Mouse (Mus musculus) midbrain, embryonic 13.5 days (tissue): ENCODE measurements around the gene Igf1r. TPM values are rescaled to one million over a fixed set of nuclear protein-coding genes. Genes with fewer than 3 reads are reported as not detected.
"Not testable (repeated sequence)": the region's sequence is repeated elsewhere in the genome, so short reads cannot be mapped to it uniquely, and the experiment has no call there.

ENCODE experiments used
- ATAC-seq: fragments of 200-750 bp; cut with Nextera tagmentation; 2 replicates; pipeline ENCODE4 v1.8.0; 2017; ENCODE audit warnings: mild to moderate bottlenecking, moderate TSS enrichment, moderate library complexity
- H3K27ac ChIP-seq: fragments of 300-500 bp; sonication (generic); 2 replicates; pipeline ENCODE4 v1.5.1; 2015; ENCODE audit warnings: inconsistent platforms, mild to moderate bottlenecking, moderate library complexity
- H3K27me3 ChIP-seq: fragments of 300-500 bp; sonication (generic); 2 replicates; pipeline ENCODE4 v1.6.1; 2015; ENCODE audit warnings: mild to moderate bottlenecking, inconsistent platforms
- H3K36me3 ChIP-seq: fragments of 300-500 bp; sonication (generic); 2 replicates; pipeline ENCODE4 v1.6.1; 2015; ENCODE audit warnings: mild to moderate bottlenecking, inconsistent platforms
- H3K4me1 ChIP-seq: fragments of 300-500 bp; sonication (generic); replicated peaks from 2 replicates; pipeline ENCODE4 v1.6.1; 2015; ENCODE audit warnings: inconsistent platforms
- H3K4me2 ChIP-seq: fragments of 300-500 bp; sonication (generic); replicated peaks from 2 replicates; pipeline ENCODE4 v1.6.1; 2015; ENCODE audit warnings: moderate library complexity, mild to moderate bottlenecking, inconsistent platforms
- H3K4me3 ChIP-seq: fragments of 300-500 bp; sonication (generic); replicated peaks from 2 replicates; pipeline ENCODE4 v1.5.1; 2015; ENCODE audit warnings: mild to moderate bottlenecking, inconsistent platforms
- H3K9ac ChIP-seq: fragments of 300-500 bp; sonication (generic); replicated peaks from 2 replicates; pipeline ENCODE4 v1.6.1; 2015; ENCODE audit warnings: mild to moderate bottlenecking, inconsistent platforms
- H3K9me3 ChIP-seq: fragments of 300-500 bp; sonication (generic); 2 replicates; pipeline ENCODE4 v1.6.1; 2016; ENCODE audit warnings: mild to moderate bottlenecking, inconsistent platforms
- WGBS: fragments of 180-500 bp; shearing (Covaris S2); methylation state at CpG from one replicate; pipeline ENCODE4 v1.1.7; 2015; 5-methylcytosine and 5-hydroxymethylcytosine counted together
- polyA plus RNA-seq: library from polyadenylated mRNA; unstranded; fragments of >200 nt; fragmentation: Nextera tagmentation; extraction: Ambion mirVana; gene quantifications from 2 replicates; pipeline ENCODE4 v1.2.1, GENCODE M21; 2015

Igf1r gene
- polyA plus RNA-seq, 1 experiment from 2014 or later, result 31.4 TPM

DNA sequence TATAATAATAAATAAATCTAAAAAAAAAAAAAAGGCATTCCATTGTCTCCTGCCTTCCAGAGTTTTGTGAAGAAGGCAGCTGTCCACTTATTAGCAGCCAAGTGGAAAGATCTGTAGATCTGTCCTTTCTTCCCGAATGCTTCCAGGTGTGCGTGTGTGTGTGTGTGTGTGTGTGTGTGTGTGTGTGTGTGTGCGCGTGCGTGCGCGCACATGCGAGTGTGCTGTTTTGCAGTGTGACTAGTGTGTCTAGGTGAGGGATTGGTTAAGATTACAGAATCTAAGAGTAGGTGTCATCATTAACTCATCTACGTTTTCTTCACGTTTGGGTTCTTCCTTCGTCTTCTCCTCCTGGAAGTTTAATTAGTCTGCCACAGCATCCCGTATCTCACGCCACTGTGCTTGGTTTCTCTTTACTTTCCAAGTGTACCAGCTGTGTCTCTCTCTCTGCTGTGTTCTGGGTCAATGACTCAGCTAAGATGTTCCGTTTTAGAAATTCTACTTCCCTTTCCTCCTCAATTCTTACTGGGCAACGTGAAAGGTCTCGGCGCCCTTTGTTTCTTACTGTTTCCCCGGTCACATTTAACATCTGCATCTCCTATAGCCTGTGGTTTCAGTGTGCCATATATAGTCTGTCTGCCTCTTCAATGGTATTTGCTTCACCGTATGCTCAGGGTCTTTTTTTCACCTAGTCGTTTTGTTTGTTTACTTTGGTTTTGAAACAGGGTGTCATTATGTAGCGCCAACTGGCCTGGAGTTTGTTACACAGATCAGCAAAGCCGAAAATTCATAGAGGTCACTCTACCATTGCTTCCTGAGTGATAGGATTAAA, 329.9 kb downstream of the Igf1r start:
- ATAC-seq, result no peak
- H3K27me3 ChIP-seq, result 0 out of 2 replicates have a peak, but pooled peaks cover 7% of the 10 kb centered on the region
- H3K9ac ChIP-seq, result no peak overlapping the region
- H3K36me3 ChIP-seq, result no peaks in the 10 kb centered on the region
- H3K9me3 ChIP-seq, result no peaks in the 10 kb centered on the region
- no peak overlapping the region for H3K4me3 ChIP-seq
- no peak overlapping the region for H3K4me2 ChIP-seq
- no peaks in the 10 kb centered on the region for H3K4me1 ChIP-seq
- 91% methylated on average over 22 of the region's 22 CpGs for WGBS
- H3K27ac ChIP-seq, result no peak overlapping the region

DNA sequence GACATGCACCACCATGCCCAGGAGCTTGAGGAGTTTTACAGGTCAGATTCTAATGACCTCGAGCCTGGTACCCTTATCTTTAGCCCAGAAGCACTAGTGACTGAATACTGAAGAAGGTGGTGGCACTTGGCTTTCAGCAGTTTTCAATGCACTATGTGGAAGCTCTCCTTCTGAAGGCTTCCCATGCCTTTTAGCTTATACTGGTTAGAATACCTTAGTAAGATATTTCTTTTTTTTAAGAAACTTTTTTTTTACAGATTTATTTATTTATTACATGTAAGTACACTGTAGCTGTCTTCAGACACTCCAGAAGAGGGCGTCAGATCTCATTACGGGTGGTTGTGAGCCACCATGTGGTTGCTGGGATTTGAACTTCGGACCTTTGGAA, 330.5 kb downstream of the Igf1r start:
- not testable (repeated sequence) for ATAC-seq, H3K9me3 ChIP-seq, H3K9ac ChIP-seq, H3K4me1 ChIP-seq, H3K27ac ChIP-seq, H3K27me3 ChIP-seq, H3K4me2 ChIP-seq, H3K36me3 ChIP-seq, H3K4me3 ChIP-seq
- 86% methylated on average over 4 of the region's 4 CpGs for WGBS

Other genes starting within 250 kb of the Igf1r start
- gene Synm, start 193.1 kb upstream of the Igf1r start, polyA plus RNA-seq, result 2.6 and 2.8 TPM in 2 replicates